Mouse (Mus musculus) lung, postnatal 10 days (tissue): ENCODE measurements around the gene Selenoh.

Experiments
- DNase-seq: peaks from one replicate; pipeline ENCODE4 v3.0.0; 2021

The Selenoh gene

DNA sequence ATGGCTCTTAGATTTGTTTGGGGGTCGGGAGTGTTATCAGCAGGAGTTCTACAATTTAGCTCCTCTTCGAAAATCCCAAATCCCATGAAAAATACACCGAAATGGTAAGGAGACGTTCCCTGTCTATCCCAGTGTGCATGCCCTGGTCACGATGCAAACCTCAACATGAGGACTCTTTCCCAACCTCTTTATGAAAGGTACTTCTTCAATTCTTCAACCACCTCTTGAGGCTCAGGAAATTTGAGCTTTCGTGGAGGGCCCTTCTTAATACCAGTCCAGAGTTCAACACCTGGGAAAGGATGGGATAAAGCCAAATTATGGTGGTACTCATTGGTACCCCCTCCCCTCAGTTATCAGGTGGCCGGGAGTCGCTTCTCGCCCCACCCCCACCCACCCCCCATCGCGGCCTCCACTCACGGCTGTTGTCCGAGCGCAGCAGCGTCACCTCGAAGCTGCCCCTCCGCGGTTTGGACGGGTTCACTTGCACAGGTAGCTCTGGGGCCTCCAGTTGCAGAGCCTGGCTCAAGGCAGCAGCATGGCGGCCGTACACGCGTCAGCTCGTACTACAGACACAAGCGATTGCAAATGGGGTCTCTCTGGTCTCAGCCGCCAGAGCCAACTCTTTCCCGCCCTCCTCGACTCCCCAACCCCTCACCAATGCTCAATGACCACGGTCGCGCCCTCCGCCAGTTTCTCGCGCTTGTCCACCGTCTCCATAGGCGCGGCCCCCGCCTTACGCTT, 572 bp downstream of the Selenoh start:
- peak; percentile 47 for DNase-seq

- DNase-seq = peak; percentile 52
These were observed 4.5 kb downstream of the Selenoh start for GRCm38 (mm10) chr2:84666081-84666480.

DNA sequence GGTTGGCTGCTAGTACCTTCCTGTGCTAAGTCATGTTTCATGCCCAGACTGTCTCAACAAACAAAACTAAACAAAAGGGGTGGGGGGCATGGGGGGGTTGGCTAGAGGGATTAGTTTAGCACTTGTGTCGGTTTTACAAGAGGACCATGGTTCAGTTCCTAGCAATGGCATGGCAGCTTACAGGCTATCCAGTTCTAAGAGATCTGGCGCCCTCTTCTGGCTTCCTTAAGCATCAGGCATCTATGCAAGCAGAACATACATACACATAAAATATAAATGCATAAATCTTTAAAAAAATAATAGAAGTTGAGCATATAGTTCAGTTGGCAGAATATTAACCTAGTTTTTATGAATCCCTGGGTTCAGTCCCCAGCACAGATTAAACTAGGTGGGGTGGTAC, 7.7 kb downstream of the Selenoh start:
- peak; percentile 60 for DNase-seq

- DNase-seq = peak; percentile 88
These were observed 10.3 kb downstream of the Selenoh start for GRCm38 (mm10) chr2:84660253-84660652.

- no peak for DNase-seq
These were observed 11.8 kb downstream of the Selenoh start, which contains the start of gene Btbd18 for GRCm38 (mm10) chr2:84658806-84659205. Btbd18 (plus strand) TSS chr2:84659079.

GRCm38 (mm10) chr2:84655864-84656263, 14.7 kb downstream of the Selenoh start:
- DNase-seq = no peak

DNA sequence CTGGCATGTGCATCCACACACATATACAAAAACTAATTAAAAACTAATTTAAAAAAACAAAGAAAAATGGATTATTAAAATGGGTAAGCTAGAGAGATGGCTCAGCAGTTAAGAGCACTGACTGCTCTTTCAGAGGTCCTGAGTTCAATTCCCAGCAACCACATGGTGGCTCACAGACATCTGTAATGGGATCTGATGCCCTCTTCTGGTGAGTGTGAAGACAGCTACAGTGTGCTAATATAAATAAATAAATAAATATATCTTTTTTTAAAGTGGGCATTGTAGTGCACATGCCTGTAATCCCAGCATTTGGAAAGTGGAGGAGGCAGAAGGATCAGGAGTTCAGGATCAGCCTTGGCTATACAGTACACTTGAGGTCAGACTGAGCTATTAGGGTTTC, 17.2 kb downstream of the Selenoh start:
- DNase-seq = no peak

DNA sequence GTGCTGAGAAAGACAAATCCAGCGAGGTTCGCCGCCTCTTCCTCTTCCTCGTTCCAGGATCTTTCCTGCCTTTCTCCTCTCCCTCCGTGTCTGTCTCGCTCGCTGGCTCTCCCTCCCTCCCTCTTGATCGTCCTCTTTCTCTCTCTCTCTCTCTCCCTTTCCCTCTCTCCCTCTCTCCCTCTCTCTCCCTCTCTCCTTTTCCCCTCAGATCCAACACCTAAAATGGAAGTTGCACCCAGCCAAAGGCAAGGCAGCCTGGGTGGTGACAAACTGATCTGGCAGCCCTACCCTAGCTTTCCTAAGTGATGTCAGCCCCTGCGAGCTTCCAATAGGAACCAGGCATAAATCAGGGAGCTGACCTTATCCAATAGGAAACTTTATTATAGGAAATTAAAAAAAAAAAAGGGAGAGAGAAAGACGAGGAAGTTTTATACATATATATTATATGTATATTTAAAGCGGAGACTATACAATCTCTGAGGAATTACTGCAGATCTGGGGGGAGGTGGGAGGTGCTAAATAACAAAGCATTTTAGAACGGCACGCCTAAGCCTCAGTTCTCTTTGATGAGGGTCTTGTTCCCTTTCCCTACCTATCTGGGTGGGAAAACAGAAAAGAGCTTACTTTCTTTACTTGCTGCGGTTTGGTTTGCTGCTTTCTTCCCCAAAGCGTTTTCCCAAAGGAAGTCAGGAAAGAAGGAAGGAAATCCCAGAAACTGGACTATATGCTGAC, 19.9 kb downstream of the Selenoh start, which contains the start of gene Ctnnd1:
Gene Ctnnd1, minus strand, starts transcription at position 302 of the 732 bp plus-strand sequence.
- peak; percentile 92 for DNase-seq

GRCm38 (mm10) chr2:84649674-84650073, 20.9 kb downstream of the Selenoh start:
- peak; percentile 33 for DNase-seq

- DNase-seq = peak; percentile 24
These were observed 22.2 kb downstream of the Selenoh start for GRCm38 (mm10) chr2:84648369-84648768.

GRCm38 (mm10) chr2:84647051-84647568, 23.5 kb downstream of the Selenoh start:
- DNase-seq = no peak

GRCm38 (mm10) chr2:84646138-84646537, 24.4 kb downstream of the Selenoh start:
- DNase-seq = no peak

DNA sequence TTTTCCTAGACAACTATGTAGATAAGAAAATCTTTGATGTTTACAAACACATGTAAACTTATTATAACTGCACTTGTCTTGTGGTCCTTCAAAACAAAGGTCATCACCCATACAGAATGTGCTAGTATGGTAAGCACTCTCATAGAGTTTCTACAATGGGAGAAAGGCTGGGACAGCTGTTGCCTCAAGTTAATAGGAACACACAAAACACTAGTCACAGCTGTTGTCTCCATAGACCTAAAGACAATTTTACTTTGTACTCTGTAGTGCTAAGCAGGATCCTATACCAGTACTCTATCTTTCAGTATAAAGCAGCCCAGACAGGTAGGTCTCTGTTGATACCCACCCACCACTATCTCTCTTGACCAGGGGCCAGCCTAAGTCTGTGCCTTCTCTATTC, 29.7 kb downstream of the Selenoh start:
- DNase-seq = no peak

GRCm38 (mm10) chr2:84638428-84639220, 31.9 kb downstream of the Selenoh start:
- DNase-seq = no peak

GRCm38 (mm10) chr2:84637452-84638165, 33.0 kb downstream of the Selenoh start:
- peak; percentile 70 for DNase-seq

- peak; percentile 68 for DNase-seq
These were observed 34.3 kb downstream of the Selenoh start for GRCm38 (mm10) chr2:84636231-84636741.

DNA sequence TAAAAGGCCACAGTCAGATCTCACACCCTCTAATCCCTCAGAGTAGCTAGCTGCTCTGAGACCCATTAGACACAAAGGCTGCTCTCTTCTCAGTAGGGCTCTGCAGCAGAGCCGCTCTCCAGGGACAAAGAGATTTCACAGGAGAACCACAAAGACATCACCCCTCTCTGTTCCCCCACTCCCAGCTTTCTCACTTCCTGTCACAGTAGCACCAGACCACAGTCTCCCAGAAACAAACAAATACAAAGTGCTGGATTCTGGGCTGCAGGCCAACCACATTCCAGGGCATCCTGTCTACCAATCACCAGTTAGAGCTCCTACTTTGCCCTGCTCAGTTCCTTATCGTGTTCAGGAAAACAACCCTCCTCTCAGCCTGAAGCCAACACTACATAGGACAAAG, 35.0 kb downstream of the Selenoh start:
- DNase-seq = peak; percentile 98

- peak; percentile 40 for DNase-seq
These were observed 35.6 kb downstream of the Selenoh start for GRCm38 (mm10) chr2:84634934-84635482.

DNA sequence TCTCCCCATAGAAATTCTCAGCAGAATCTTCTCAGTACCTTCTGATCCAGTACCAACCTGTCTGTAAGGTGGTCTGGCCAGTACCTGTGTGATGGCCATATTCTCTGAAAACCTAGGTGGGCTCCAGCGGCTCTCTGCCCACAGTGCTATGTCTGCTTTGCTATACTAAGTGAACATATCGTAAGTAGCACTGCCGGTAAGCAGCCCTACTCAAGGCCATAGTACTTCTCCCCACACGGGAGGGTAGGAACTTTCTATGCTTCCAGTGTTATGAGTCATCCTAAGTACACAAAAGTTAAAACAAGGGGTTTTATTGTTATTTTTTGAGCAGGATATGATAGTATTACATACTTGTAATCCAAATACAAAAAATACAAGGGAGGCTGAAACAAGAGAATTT, 36.6 kb downstream of the Selenoh start:
- DNase-seq = no peak

DNA sequence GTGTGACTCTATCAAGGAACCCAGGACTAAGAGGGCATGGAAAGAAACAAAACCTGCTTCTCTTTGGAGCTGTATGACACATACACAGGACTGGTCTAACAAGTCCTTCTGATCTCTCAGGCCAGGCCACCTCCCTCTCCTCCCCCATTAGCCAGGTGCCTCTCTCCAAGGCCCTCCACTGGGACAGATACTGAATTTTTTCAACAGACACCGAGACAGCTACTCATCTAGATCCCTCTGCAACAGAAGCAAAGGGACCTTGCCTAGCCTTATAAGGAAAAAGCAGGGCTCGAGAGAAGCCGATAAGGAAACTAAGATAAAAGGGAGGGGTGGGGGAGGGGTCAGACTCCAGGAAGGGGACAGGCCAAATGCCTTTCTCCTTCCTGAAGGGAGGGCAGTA, 37.6 kb downstream of the Selenoh start:
- no peak for DNase-seq

DNA sequence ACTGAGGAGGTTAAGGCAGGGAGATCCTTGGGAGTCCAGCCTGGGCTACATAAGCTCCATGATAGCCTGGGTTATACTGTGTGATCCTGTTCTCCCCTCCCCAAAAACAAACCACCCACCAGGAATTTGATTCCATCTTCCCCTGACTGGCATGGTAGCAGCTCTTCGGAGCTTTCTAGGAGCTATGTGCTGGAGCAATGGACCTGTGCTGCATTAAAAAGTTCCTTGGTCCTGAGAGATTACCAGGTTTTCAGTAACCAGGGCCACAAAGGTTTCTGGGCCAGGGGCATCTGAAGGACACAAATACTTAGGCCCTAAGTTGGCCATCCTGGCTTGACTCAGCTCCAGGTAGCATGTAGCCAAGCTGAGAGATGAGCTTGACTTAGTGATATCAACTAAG, 38.6 kb downstream of the Selenoh start:
- DNase-seq = no peak

- no peak for DNase-seq
These were observed 43.5 kb downstream of the Selenoh start for GRCm38 (mm10) chr2:84627036-84627435.
